Mouse (Mus musculus) stomach, postnatal 0 days (tissue): ENCODE measurements around the gene Tagap1.
"Not testable (repeated sequence)": the region's sequence is repeated elsewhere in the genome, so short reads cannot be mapped to it uniquely, and the experiment has no call there.

Experiments used
- CTCF ChIP-seq: IDR thresholded peaks from 2 replicates; pipeline ENCODE4 v1.5.1; 2016; ENCODE audit warnings: antibody characterized with exemption, low read depth, mild to moderate bottlenecking, moderate library complexity
- EP300 ChIP-seq: optimal IDR thresholded peaks from 2 replicates; pipeline ENCODE3; 2016; ENCODE audit warnings: antibody characterized with exemption

- not testable (repeated sequence) for TF ChIP-seq CTCF, EP300
These were observed 25.2 kb upstream of the Tagap1 start for GRCm38 (mm10) chr17:6986118-6986517.
